Mouse (Mus musculus): Measurements from ENCODE around the gene Dctn2.
A peak's percentile ranks its signal among the peaks of the same experiment; 100 is the strongest.

Dctn2 gene

DNA sequence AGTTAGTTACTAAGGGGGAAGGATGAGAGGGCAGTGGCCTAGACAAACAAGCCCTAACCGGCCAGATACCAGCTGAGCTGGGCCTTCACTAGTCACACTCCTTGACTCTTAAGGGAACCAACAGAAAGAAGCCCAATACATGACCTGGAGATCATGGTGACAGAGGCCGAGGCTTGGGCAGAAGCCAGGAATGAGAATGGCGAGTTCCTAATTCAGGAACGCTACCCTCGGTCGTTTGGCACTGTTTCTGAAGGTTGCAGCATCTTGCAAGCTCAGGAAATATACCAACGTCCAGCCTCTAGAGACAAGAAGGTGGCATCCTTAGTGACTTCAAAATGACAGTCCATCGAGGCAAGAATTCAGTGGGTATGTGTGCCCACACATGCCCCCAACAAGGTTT, 1.8 kb upstream of the Dctn2 start:
- DNase-seq: no peak

DNA sequence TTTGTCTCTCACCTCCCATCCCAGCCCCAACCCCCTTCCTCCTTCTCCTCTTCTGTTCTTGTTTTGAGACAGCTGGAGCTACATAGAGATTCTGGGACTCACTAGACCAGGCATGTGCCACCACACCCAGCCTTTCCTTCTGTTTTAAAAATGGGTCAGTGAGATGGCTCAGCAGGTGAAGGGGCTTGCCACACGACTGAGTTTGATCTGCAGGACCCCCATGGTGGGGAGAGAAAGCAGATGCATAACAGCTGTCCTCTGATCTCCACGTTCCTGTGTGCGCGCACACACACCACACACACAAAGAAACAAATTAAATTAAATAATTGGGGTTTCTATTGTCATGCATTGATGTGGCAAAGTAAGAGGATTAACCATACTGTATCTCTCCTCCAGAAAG, 1.2 kb upstream of the Dctn2 start:
- DNase-seq: no peak

DNA sequence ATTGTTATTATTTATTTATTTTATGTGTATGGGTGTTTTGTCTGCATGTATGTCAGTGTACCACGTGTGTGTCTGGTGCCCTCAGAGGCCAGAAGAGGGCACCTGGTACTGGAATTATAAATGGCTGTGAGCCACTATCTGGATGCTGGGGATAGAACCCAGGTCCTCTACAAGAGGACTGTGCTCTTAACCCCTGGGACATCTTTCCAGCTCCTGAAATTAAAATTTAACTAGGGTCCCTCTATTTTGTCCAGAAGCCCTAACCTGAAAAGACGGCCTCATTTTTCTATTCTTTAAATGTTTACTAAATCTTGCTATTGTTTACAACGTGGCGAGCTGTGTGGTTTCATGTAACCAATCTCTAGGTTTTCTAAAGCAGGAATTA, 449 bp upstream of the Dctn2 start:
- DNase-seq: no peak

DNA sequence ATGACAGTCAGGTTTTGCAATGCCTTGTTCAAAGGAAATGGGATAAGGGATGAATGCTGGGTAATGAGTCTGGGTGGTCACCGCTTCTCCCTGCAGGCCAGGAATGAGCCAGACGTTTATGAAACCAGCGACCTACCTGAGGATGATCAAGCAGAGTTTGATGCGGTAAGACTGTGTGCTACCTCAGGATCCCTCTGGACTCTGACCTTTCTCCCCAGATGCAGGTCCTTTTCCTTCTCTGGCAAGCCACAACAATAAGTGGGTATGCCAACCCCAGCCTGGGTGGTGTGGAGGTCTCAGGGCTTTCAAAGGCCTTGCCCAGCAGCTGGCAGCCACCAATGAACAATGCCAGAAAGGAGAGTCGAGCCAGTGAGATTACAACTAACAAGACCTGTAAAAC, 1.1 kb downstream of the Dctn2 start:
- peak; percentile 13 for DNase-seq

DNA sequence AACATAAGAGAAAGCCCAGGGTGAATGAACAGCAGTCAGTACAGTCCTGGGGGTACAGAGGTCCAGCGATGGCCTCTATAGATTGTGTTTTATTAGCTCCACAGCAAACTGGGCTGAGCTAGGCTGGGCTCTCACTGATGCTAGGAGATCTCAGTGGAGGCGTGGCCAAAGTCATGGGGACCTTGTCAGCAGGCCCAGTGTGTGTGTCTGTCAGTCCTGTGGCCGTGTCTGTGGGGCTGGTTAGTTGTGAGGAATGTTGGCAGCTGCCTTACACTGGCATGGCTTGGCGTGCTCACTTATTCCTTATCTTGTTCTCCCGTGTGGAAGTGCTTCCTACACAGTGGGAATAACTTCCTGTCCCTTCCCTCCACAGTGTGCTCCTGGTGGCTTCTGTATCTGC, 2.2 kb downstream of the Dctn2 start:
- DNase-seq: no peak

DNA sequence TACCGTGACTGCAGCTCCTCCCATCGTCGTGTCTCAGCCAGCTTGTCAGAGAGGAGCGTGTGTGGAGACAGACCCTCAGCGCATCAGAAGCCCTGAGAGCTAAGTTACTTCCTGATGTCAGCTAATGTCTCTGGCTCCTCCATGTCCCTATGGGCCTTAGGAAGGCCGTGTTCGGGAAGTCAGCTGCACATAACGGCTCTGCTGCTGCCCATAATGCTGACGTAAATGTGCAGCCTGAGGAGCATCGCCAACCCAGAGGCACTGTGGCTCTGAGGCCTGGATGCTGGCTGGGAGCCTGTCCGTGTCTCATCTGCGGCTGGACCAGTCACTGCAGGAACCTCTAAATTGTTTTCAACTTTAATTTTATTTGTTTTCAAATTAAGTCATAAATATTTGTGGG, 2.9 kb downstream of the Dctn2 start:
- no peak for DNase-seq

DNA sequence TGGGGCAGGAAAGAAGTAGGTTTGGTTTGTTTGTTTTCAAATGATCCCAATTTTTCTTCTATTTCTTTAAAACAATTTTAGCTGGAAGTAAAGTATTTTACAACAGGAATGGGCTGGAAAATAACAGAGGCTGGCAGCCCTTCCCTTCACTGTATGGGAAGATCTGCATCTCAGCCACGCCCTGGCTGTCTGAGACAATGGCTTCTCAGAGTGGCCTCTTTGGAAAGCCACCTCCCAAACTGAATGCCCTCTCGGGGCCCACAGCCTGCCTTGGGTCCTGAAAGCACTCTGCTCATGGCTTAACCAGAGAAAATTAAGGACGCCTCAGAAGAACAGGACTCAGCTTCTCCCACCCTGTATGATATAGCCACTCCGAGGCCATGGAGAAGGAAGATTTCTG, 3.7 kb downstream of the Dctn2 start:
- DNase-seq: no peak

DNA sequence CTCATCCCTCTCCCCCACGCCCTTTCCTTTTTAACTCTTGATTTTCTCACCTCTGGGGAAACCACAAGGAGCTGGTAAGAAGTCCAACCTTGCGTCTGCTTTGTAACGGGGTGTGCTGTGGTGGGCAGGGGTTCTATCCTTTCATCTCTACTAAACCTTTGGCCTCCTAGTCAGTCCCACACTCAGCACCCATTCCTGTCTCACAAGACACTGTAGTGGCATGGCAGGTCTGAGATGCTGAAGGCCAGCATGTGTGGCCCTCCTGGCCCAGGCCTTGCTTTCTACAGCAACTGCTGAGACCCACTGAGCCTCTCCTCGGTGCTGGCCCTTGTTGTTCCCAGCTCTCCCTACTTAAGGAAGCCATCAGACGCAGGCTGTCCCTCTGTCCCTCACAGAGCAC, 6.2 kb downstream of the Dctn2 start:
- DNase-seq: no peak

DNA sequence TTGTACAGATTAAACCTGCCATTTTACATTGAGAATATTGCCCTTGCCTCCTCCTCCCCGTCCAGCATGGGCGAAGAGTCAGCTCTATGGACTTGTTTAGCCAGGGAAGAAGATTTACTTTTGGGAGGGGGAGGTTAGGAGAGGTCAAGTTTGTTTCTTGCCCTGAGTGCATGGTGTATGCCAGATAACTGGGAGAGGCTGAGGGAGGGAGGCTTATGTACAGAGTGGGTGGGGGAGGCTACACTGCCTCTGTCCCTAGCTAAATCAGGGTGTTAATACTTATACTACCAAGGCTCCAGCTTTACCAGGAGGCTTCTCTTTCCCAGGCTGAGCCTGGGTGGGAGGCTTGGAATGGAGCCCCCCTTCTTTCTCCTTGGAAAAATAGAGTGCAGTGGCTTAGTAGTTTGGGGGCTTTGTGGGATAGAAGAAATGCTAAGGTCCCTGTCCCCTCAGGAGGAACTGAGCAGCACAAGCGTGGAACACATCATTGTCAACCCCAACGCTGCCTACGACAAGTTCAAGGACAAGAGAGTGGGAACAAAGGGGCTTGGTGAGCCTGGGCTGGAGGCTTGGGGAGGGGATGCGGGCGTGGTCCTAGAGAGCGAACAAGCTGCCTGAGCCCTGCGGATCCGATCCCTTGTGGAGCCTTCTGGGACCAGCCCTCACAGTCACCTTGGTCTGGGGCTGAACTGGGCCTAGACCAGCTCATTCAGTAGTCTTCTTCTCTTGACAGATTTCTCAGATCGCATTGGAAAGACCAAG, 8.3 kb downstream of the Dctn2 start:
- DNase-seq: no peak

DNA sequence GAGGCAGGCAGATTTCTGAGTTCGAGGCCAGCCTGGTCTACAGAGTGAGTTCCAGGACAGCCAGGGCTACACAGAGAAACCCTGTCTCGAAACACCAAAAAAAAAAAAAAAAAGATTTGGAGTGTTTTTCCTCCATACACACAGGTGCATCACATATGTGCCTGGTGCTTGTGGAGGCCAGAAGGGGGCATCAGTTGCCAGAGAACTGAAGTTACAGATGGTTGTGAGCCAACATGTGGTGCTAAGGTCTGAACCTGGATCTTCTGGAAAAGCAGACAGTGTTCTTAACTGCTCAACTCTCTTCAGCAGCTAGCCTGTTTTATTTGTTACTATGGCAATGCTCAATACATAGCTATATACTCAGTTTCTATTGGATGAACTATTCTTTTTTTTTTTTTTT, 13.6 kb downstream of the Dctn2 start:
- no peak for DNase-seq

DNA sequence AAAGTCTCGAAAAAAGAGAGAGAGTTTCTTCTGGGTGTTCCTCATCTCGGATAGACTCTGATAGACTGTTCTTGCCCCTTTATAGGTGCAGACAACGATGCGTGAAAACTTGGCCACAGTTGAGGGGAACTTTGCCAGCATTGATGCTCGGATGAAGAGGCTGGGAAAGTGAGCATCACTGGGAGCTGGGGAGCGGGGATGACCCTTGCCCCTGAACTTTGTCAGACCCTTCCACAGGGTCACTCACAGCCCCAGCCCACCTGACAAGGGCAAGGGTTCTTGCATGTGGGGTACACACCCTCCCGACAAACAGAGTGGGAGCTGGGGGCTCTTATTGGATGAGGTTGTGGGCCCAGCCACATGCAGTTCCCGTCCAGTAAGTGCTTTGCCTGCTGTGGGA, 15.1 kb downstream of the Dctn2 start:
- DNase-seq: peak; percentile 21

DNA sequence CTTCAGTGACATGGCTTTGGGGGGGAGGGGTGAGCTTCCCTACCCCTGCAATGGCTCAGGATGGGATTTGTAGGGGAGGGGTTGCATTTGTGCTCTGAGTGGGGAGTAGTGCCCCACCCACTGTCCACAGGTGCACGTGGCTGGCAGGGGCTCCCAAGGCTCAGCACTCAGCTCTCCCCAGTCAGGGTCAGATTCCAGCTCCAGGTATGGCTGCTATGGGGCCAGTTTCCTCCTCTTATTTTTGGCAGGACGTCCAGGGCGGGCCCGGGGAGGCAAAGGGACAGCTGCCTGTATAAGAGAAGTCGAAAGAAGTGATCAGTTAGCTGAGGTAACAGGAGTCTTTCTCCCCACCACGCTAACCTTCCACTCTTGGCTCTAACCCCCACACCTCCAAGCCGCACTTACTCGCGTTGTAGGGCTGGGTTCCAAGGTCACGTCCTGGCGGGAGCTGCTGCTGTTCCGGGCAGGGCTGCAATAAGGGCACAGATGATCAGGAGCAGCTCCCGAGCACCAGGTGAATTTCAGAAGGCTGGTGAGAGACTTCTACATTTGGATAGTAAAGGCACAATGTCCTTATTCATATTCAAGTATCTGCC, 16.6 kb downstream of the Dctn2 start:
- DNase-seq: peak; percentile 39

DNA sequence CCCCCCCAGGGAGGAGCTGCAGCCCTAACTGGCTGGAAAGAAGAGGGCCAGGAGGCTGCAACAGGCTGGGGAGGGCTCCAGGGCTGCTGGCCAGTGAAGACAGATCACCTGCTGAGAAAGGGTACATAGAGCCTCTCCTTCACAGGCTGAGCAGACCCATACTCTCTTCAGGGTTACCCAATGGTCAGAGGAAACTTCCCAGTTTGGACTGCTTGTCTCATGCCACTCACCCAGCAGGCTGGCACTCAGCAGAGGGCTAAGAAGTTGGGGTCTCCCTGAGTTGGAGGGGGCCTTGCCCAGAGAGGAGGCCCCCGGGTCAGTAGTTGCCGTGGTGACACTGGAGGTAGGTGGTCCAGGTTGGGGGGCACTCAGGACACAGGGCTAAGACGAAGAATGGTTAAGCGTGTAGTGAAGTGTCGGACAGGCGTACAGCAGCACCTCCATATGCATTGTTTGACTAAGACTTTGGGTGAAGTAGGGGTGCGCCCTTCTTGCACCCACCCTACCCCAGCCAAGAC, 18.0 kb downstream of the Dctn2 start:
- DNase-seq: no peak

DNA sequence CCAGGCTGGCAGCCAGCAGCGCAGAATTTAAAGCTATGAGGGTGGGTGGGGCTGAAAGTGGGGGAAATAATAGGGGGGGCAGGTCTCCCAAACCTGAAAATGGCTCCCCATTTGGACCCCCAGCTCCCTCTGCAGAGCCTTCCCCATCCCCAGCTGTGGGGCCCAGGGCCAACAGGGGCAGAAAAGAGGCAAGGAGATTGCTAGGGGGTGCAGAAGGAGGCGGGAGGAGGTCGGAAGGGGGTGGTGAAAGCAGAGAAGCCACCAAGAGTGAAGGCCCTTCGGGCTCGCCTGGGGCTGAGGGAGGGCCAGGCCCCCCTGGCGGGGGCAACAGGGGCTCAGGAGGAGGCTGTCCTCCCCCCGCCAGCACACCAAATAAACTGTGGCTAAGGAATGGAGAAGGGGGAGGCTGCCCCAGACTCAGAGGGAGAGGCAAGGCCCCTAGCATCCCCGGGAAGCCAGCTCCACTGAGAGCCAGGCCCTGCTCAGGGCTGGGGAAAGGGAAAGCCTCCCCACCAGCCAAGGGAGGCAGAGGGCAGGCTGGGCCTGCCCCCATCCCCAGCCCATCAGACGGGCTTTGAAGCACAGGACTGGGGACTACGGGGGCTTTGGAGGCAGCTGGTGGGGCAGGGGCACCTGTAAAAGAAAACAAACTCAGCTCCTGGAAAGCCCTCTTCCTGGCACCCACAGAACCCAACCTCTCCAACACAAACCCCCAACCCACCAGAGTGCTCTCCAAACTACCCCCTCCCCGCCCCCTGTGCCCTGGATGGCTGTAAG, 18.7 kb downstream of the Dctn2 start:
- DNase-seq: no peak

DNA sequence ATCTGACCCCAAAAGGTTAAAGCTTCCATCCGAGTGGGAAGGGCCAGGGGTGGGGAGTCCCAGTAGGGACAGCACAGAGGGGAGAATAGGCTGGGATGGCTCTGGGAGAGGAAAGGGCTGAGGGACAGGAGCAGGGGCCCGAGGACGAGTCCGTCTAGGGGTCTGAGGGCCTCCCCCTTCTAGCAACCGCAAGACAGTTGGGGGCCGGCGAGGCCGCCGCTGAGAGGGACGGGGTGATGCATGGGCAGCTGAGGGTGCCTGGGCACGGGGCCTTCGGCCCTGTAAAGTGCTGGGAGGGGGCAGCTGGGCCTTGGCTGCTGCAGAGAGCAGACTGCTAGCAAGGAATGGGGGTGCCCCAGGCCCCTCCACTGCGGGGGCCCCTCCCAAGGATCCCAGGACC, 19.5 kb downstream of the Dctn2 start:
- DNase-seq: no peak

DNA sequence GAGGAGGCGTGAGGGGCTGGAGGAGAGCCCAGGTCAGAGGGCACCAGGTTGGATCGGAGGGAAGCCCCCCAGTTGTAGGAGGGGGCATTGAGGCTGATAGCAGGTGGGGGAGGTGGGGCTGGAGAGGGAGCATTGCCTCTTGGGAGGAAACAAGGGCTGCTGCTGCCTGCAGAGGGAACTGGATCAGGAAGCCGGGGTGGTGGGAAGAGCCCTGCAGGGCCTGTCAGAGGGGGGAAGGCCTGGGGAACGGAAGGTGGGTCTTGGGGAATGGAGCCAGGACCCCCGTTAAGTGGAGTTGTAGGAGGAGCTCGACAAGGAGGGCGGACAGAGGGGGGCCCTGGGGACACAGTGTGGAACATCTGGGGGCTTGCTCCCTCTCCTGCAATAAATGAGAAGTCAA, 20.0 kb downstream of the Dctn2 start:
- no peak for DNase-seq

DNA sequence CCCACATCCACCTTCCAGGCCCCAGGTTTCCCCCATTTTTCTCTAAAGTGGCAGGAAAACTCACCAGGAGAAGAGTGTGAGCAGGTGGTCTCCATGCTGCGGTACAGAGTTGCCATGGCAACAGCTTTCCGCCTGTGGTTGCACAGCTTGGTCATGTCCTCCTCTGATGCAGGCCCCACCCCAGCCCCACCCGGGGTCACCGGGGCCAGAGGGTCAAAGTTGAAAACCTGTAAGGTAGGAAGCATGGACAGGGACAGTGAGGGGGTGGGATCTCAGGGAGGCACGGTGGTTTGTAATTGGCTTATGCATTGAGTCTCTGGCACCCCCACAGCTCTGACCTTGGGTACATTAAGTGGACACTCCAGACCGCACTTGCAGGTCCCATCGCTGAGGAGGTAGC, 20.6 kb downstream of the Dctn2 start:
- DNase-seq: no peak

DNA sequence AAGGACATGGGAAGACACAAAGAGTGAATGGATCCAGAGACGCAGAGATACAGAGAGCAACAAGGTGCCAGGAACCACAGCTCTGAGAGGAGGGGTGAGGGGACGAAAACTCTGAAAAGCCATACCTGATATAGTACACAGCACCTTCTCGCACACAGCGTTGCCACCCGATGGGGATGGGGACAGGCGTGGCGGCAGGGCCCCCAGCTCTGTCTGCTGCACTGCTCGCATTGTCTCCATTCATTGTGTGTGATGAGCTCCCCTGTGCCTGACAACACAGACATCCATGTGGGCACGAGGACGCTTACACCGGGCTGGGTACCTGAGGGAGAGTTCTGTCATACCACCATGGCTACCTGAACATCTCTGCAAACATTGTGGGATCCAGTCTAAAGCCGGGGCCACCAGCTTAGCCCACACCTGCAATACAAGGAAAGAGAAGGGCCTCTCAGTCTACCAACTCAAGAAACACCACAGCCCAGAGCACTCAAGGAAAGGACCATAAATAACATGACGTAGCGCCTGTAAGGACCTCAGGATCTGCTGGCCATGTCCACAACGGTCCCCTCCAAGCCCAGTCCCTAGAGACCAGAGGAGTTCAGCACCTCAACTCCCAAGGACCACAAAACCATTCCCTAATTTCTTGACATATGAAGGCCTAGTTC, 21.2 kb downstream of the Dctn2 start:
- DNase-seq: peak; percentile 9

DNA sequence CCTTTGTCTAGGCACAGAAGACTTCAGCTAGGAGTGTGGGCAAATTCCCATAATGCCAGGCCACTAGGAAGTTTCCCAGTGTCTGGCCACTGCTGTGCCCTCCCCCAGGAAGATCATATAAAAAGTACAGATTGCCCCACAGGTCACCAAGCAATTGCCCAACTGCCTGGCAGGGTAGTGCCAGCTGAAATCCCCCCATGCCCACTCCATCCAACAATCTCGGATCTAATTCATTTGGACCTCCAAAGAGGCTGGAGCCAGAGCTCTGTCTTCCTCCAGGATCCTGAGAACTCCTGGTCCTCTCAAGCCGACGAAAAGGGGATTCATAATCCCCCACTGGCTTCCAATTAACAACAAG, 21.7 kb downstream of the Dctn2 start:
- no peak for DNase-seq

DNA sequence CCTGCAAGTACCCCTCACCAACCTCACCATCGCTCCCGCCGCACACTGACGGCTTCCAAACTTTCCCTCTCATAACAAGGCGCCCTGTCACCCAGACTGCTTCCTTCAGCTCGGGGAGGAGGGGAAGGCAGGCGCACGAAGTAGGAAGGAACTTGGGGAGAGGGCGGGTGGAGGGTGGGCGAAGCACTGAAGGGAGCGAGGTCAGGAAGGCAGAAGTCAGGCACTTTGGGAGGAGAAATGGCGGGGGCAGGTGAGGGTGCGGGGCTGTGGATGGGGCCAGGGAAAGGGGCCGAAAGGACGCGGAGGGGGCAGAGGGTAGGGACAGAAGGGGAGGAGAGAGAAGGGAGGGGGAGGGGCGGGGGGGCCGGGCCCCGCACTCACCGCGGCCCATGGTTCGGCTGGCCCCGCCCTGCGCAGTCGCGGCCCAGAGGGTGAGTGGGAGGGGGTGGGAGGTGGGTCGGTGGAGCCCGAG, 22.2 kb downstream of the Dctn2 start:
- DNase-seq: no peak

DNA sequence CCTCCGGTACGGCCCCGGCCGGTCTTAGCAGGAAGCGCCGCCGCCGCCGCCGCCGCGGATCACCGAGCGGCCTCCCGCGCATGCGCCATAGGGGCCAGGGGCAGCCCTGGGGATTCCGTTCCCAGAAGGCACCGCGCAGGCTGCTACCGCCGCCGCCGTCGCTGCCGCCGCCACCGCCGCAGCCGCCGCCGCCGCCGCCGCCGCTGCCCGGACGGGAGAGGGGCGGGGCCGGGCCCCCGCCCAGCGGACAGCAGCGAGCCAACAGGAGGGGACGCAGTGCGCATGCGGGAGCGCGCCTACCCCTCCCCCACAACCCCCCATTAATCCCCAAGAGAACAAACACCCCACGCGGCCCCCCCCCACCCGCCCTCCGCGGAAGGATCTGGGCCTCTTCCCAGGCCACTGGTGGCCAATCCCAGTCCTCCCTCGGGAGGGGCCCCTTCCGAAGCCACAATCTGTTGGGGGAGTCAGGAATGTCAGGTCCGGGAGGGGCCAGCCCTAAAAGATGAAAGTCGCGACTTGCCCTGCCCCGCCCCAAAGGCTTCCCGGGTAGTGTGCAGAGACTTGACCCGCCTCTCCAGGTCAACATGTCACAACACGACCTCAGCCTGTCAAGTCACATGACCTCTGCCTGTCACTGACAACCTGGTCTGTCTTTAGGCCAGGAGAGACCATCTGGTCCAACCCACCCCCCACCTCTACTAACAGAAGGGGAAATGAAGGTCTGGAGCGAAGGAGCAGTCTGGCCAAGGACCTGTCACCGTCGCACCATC, 22.8 kb downstream of the Dctn2 start, which contains the start of gene Mbd6:
TSS of gene Mbd6 (minus strand) at position 219 of the 773 bp plus-strand sequence.
- peak; percentile 89 for DNase-seq

DNA sequence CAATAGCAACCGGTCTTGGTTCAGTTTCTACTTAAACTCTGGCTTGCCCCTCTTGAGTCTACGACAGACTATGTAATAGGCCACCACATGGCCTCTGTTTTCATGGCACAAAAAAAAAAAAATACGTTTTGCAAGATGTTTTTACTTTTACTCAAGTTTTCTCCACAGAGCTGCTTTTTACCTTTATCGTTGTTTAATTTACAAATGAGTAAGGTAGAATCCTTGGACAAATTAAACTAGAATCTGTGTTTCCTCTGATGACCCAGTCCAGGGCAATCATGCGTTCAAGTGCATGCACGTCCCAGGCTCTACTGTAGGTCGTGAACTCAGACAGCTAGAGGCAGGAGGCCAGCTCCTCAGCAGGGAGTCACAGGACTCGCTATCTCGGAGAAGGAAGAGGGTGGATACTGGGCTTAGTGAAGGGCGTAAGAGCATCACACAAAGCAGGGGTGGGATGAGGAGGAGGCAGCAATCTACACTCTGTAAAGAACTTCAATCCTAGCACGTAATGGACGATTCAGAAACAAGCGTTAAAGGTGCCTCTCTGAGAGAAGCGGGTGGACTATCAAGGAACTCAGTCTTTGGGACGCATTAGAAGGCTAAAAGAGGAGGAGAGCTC, 23.5 kb downstream of the Dctn2 start:
- peak; percentile 78 for DNase-seq
